Mouse (Mus musculus): ENCODE measurements at regions not wholly inside any gene's neighbourhood (a gene's known extent, or its start where the extent isn't known, plus 50 kb on each side); places are given as distances from the start of the nearest gene placed in this dataset.

DNA sequence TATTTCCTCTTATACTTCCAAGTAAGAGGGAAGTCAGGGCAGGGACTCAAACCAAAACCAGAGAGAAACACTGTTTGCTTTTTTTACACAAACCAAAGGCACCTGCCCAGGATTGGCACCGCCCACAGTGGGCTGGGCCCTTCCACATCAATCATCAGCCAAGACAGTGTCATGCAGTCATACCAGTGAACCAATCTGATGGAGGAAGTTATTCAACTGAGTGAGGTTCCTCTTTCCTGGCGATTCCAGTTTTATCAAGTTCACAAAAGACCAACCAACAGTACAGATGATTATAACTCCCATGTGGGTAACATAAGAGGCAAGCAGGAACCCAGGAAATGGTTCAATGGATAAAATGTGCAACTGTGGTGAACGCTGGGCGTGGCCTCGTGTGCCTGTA is 254.6 kb upstream of the Hs6st1 start:
- ATAC-seq (ENCODE audit: low FRiP score, low TSS enrichment), result peak; percentile 87
- WGBS, result 71% methylated on average over 5 of the region's 5 CpGs
- H3K4me3 ChIP-seq (ENCODE audit: low read depth, low read length), result no peak overlapping the region

GRCm38 (mm10) chr1:35814207-35814606 is 254.0 kb upstream of the Hs6st1 start:
- Histone ChIP-seq H3K36me3 (ENCODE audit: control insufficient read depth, insufficient read depth, low read length) (no peaks in the 10 kb centered on the region), H3K9ac (ENCODE audit: low read length) (no peak overlapping the region), H3K4me2 (replicated peaks; ENCODE audit: low read depth) (no peak overlapping the region), H3K9me3 (ENCODE audit: control insufficient read depth, low read length) (no peaks in the 10 kb centered on the region), H3K27me3 (ENCODE audit: control insufficient read depth, insufficient read depth, low read length) (no peaks in the 10 kb centered on the region), H3K4me1 (replicated peaks; ENCODE audit: control insufficient read depth, insufficient read depth) (no peaks in the 10 kb centered on the region), H3K27ac (replicated peaks) (no peak overlapping the region), H3K4me3 (ENCODE audit: low read depth, low read length) (no peak overlapping the region)
- TF ChIP-seq EP300 (optimal IDR thresholded peaks at IDR 0.05) (no peak), CTCF (IDR thresholded peaks at IDR 0.05; ENCODE audit: low read depth) (no peak)
- ATAC-seq (ENCODE audit: low FRiP score, low TSS enrichment), result no peak
- DNase-seq (ENCODE audit: low spot score), result no peak
- 74% methylated on average over 9 of the region's 9 CpGs for WGBS

More for the DNA sequence above, 254.6 kb upstream of the Hs6st1 start:
- H3K27ac ChIP-seq (replicated peaks), result no peak overlapping the region
- no peak overlapping the region for H3K4me2 ChIP-seq (replicated peaks; ENCODE audit: low read depth)
- no peaks in the 10 kb centered on the region for H3K4me1 ChIP-seq (replicated peaks; ENCODE audit: control insufficient read depth, insufficient read depth)
- DNase-seq (ENCODE audit: low spot score), result peak; percentile 47
- H3K27me3 ChIP-seq (ENCODE audit: control insufficient read depth, insufficient read depth, low read length), result no peaks in the 10 kb centered on the region
- no peak for TF ChIP-seq CTCF (IDR thresholded peaks at IDR 0.05; ENCODE audit: low read depth)
- H3K36me3 ChIP-seq (ENCODE audit: control insufficient read depth, insufficient read depth, low read length), result no peaks in the 10 kb centered on the region
- no peak overlapping the region for H3K9ac ChIP-seq (ENCODE audit: low read length)
- no peaks in the 10 kb centered on the region for H3K9me3 ChIP-seq (ENCODE audit: control insufficient read depth, low read length)

- WGBS, result 68% methylated on average over 3 of the region's 3 CpGs
- ATAC-seq (ENCODE audit: low FRiP score, low TSS enrichment) (no peak), DNase-seq (ENCODE audit: low spot score) (no peak)
Measured at GRCm38 (mm10) chr1:35814751-35815150, 253.4 kb upstream of the Hs6st1 start.

GRCm38 (mm10) chr1:35821791-35822190 is 246.4 kb upstream of the Hs6st1 start:
- DNase-seq (ENCODE audit: low spot score), result no peak
- no peak for ATAC-seq (ENCODE audit: low FRiP score, low TSS enrichment)
- H3K9ac ChIP-seq (ENCODE audit: low read length), result no peak overlapping the region
- WGBS, result 92% methylated on average over 6 of the region's 6 CpGs
- no peaks in the 10 kb centered on the region for H3K27me3 ChIP-seq (ENCODE audit: control insufficient read depth, insufficient read depth, low read length)
- no peaks in the 10 kb centered on the region for H3K9me3 ChIP-seq (ENCODE audit: control insufficient read depth, low read length)
- no peaks in the 10 kb centered on the region for H3K36me3 ChIP-seq (ENCODE audit: control insufficient read depth, insufficient read depth, low read length)
- TF ChIP-seq CTCF (IDR thresholded peaks at IDR 0.05; ENCODE audit: low read depth) (no peak), EP300 (optimal IDR thresholded peaks at IDR 0.05) (no peak)
- no peak overlapping the region for H3K27ac ChIP-seq (replicated peaks)
- no peak overlapping the region for H3K4me3 ChIP-seq (ENCODE audit: low read depth, low read length)
- no peaks in the 10 kb centered on the region for H3K4me1 ChIP-seq (replicated peaks; ENCODE audit: control insufficient read depth, insufficient read depth)
- H3K4me2 ChIP-seq (replicated peaks; ENCODE audit: low read depth), result no peak overlapping the region

More at GRCm38 (mm10) chr1:35814751-35815150, 253.4 kb upstream of the Hs6st1 start:
- Histone ChIP-seq H3K27me3 (ENCODE audit: control insufficient read depth, insufficient read depth, low read length) (no peaks in the 10 kb centered on the region), H3K4me2 (replicated peaks; ENCODE audit: low read depth) (no peak overlapping the region), H3K4me1 (replicated peaks; ENCODE audit: control insufficient read depth, insufficient read depth) (no peaks in the 10 kb centered on the region), H3K9me3 (ENCODE audit: control insufficient read depth, low read length) (no peaks in the 10 kb centered on the region), H3K4me3 (ENCODE audit: low read depth, low read length) (no peak overlapping the region), H3K9ac (ENCODE audit: low read length) (no peak overlapping the region), H3K27ac (replicated peaks) (no peak overlapping the region), H3K36me3 (ENCODE audit: control insufficient read depth, insufficient read depth, low read length) (no peaks in the 10 kb centered on the region)
- TF ChIP-seq CTCF (IDR thresholded peaks at IDR 0.05; ENCODE audit: low read depth) (no peak), EP300 (optimal IDR thresholded peaks at IDR 0.05) (no peak)

DNA sequence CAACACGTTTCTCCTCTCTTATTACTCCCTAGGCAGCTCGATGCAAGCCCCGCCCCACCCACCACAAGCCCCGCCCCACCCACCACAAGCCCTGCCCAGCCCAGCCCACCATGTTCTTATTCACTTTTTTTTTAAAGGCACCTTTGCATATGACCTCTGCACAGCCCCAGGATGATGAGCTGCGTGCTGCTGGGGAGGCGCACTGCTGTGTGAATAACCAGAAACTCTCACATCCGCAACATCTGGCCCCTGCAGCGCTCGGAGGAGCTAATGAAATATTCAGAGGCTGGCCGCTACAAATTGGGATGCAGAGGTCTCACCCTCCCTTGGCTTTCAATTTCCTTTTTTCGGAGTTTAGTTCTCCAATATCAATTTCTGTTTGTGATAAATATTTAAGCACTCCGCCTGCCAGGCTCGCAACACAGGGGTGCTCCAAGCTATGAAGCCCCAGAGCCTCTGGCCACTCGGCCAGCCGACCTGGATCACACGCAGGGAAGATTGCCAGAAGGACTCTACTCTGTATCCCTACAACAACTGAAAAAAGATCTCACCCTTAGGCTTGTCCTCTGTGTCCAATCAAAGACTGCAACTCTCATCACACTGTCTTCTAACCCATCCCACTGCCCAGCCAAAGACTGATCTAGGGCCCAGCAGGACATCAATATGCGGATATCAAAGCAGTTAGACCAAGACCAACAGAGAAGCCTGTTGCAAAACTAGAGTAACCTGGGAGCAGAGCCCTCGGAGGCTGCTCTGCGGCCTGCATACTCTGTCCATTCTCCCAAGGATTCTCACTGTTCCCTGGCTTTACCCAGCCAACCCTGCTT is 245.6 kb upstream of the Hs6st1 start:
- TF ChIP-seq EP300 (optimal IDR thresholded peaks at IDR 0.05), result no peak
- no peak for TF ChIP-seq CTCF (IDR thresholded peaks at IDR 0.05; ENCODE audit: low read depth)
- Histone ChIP-seq H3K4me2 (replicated peaks; ENCODE audit: low read depth) (no peak overlapping the region), H3K27me3 (ENCODE audit: control insufficient read depth, insufficient read depth, low read length) (no peaks in the 10 kb centered on the region), H3K4me1 (replicated peaks; ENCODE audit: control insufficient read depth, insufficient read depth) (no peaks in the 10 kb centered on the region), H3K9me3 (ENCODE audit: control insufficient read depth, low read length) (no peaks in the 10 kb centered on the region), H3K9ac (ENCODE audit: low read length) (no peak overlapping the region), H3K27ac (replicated peaks) (no peak overlapping the region), H3K4me3 (ENCODE audit: low read depth, low read length) (no peak overlapping the region), H3K36me3 (ENCODE audit: control insufficient read depth, insufficient read depth, low read length) (no peaks in the 10 kb centered on the region)
- 56% methylated on average over 19 of the region's 19 CpGs for WGBS
- DNase-seq (ENCODE audit: low spot score) (no peak), ATAC-seq (ENCODE audit: low FRiP score, low TSS enrichment) (0 out of 2 replicates have a peak, but pooled peaks have one; percentile 4)

DNA sequence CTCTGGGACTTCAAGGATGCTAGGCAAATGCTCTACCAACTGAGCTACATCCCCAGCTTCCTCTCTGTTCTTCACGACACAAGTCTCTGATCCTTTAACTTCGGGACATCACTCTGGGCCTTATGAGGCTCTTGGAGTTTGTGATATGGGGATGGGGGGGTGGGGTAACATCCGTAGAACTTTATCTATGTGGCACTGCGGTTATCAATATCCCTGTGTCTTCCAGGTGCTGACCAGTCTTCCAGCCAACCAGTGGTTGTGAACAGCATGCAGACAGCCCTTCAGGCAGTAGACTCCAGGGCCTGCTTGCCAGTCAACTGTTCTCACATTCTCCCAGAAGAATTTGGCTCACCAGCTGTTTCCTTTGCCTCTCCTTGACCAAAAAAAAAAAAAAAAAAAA is 244.7 kb upstream of the Hs6st1 start:
- 93% methylated on average over 4 of the region's 4 CpGs for WGBS
- Histone ChIP-seq H3K27ac (replicated peaks) (no peak overlapping the region), H3K9ac (ENCODE audit: low read length) (no peak overlapping the region), H3K4me3 (ENCODE audit: low read depth, low read length) (no peak overlapping the region), H3K4me2 (replicated peaks; ENCODE audit: low read depth) (no peak overlapping the region), H3K4me1 (replicated peaks; ENCODE audit: control insufficient read depth, insufficient read depth) (no peaks in the 10 kb centered on the region), H3K36me3 (ENCODE audit: control insufficient read depth, insufficient read depth, low read length) (no peaks in the 10 kb centered on the region), H3K9me3 (ENCODE audit: control insufficient read depth, low read length) (no peaks in the 10 kb centered on the region), H3K27me3 (ENCODE audit: control insufficient read depth, insufficient read depth, low read length) (no peaks in the 10 kb centered on the region)
- ATAC-seq (ENCODE audit: low FRiP score, low TSS enrichment) (no peak), DNase-seq (ENCODE audit: low spot score) (no peak)
- TF ChIP-seq CTCF (IDR thresholded peaks at IDR 0.05; ENCODE audit: low read depth), result no peak
- TF ChIP-seq EP300 (optimal IDR thresholded peaks at IDR 0.05), result no peak

Data from stomach, postnatal 0 days (tissue).